8 mouse cellular contexts compared by ENCODE assay signal in genomic region chr11:76846878-76847222, GRCm38 (mm10). TPM values are rescaled to one million over a fixed set of nuclear protein-coding genes. Genes with fewer than 3 reads are reported as not detected.
DNase-seq lines count a peak whose midpoint lies in the region; ATAC-seq lines count a peak whose summit lies in the region.

Gene Cpd, minus strand, starts transcription at chr11:76847018.

- peak within 1 kb of the TSS; percentile 93 for H3K4me3 ChIP-seq in lung, embryonic 16.5 days (ENCODE audit: low read length)

- H3K4me2 ChIP-seq in lung, embryonic 16.5 days (ENCODE audit: low read depth, low read length): peak within 1 kb of the TSS; percentile 85

- no peaks in the 10 kb centered on the region for H3K27me3 ChIP-seq in lung, embryonic 16.5 days (ENCODE audit: control insufficient read depth, insufficient read depth, low read depth, low read length)

- peak within 1 kb of the TSS; percentile 91 for H3K9ac ChIP-seq in lung, embryonic 16.5 days (ENCODE audit: low read length)

- H3K36me3 ChIP-seq in lung, embryonic 16.5 days (ENCODE audit: control insufficient read depth, insufficient read depth, low read length): no peaks in the 10 kb centered on the region

- ATAC-seq in hematopoietic stem cell, adult 5-6 weeks (replicated peaks in 1 of 2; ENCODE audit: insufficient read depth in 1 of 2, low FRiP score in 2 of 2, low TSS enrichment in 1 of 2, low read depth in 1 of 2, poor library complexity in 2 of 2, severe bottlenecking in 2 of 2): peak; percentile 89 to 94
- peak; percentile 100 for ATAC-seq in lung, embryonic 16.5 days (ENCODE audit: low read depth)

- peak; percentile 83 for DNase-seq in MEL-GATA-1-ER (ENCODE audit: extremely low read depth, low read depth)
- DNase-seq in cerebellum, adult 8-10 months: peak; percentile 95
- DNase-seq in forelimb bud, embryonic 11.5 days (ENCODE audit: low read depth, low spot score): peak; percentile 95
- peak; percentile 81 for DNase-seq in layer of hippocampus, adult 9-10 months (ENCODE audit: low spot score)
- DNase-seq in ovary, postnatal 10 days (ENCODE audit: low spot score): peak; percentile 91
- peak; percentile 68 to 78 for DNase-seq in thymus, postnatal 10 days (ENCODE audit: low spot score in 2 of 2)

- WGBS in lung, embryonic 16.5 days: under 1% methylated on average over 16 of the region's 29 CpGs

- no peaks in the 10 kb centered on the region; the same call in 1 of the 2 replicates for H3K9me3 ChIP-seq in lung, embryonic 16.5 days (ENCODE audit: control insufficient read depth, low read length)

- peak within 1 kb of the TSS; percentile 90 for H3K27ac ChIP-seq in lung, embryonic 16.5 days (ENCODE audit: low read length)

- peaks cover 24% of the 10 kb centered on the region for H3K4me1 ChIP-seq in lung, embryonic 16.5 days (replicated peaks; ENCODE audit: control insufficient read depth, insufficient read depth, low read length)

RNA-seq across cellular contexts. Expression of gene Cpd, which starts in this region (rescaled TPM):
- 10.4 and 16.8 TPM in 2 replicates for total RNA-seq in hematopoietic stem cell, adult 5-6 weeks (2017)
- 12.6 and 13.4 TPM in 2 replicates for polyA plus RNA-seq in lung, embryonic 16.5 days (2015; fragmentation: Nextera tagmentation; extraction: Ambion mirVana)

Comparison
In these comparisons a context has a peak if more than half of its experiments do, and no peak if none do; other contexts are left out.
1. Peak in every context shown above with its lines: DNase-seq, ATAC-seq, H3K4me3 ChIP-seq and H3K27ac ChIP-seq.